Mouse (Mus musculus) frontal cortex, postnatal 10 days (tissue): ENCODE data around the gene U2af1.
"Not testable (repeated sequence)": the region's sequence is repeated elsewhere in the genome, so short reads cannot be mapped to it uniquely, and the experiment has no call there.

ENCODE experiments used
- DNase-seq, 2 experiments: peaks; one replicate each; pipeline ENCODE4 v3.0.0; 2022; ENCODE audit warnings: low spot score in 2 of 2, mixed read lengths in 1 of 2

U2af1 gene

DNA sequence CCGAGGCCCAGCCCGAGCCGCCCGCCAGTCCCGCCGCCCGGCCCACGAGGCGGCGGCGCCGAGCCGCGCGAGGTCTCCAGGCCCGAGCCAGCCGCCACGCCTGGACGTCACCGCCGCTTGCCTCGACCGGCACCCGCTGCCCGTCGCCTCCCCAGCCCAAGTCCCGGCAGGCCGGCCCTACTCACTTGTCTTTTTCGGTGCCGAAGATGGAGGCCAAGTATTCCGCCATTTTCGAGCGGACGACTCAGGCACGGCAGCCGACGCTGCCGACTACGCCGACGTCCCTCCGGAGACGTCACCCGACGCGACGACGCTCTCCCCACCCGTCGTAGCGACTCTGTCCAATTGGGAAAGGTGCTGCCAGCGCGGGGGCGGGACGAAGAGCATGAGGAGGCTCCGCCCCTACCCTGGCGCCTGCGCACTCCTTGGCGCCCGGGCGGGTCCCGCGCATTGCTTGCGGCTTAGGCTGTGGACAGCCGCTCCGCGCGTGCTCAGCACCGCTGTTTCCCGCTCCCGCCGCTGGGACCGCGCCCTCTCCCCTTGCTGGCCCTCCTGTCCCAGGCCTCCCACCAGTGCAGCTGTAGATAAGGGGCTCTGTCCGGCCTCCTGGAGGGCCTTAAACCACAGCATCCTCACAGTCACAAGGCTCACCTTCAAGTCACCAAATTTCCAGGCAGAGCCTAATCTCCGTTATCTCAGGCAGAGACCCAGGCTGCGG lies at the start of gene U2af1:
Gene U2af1, minus strand, starts transcription at position 425 of the 718 bp plus-strand sequence.
- DNase-seq: peak; percentile 97 to 98

DNA sequence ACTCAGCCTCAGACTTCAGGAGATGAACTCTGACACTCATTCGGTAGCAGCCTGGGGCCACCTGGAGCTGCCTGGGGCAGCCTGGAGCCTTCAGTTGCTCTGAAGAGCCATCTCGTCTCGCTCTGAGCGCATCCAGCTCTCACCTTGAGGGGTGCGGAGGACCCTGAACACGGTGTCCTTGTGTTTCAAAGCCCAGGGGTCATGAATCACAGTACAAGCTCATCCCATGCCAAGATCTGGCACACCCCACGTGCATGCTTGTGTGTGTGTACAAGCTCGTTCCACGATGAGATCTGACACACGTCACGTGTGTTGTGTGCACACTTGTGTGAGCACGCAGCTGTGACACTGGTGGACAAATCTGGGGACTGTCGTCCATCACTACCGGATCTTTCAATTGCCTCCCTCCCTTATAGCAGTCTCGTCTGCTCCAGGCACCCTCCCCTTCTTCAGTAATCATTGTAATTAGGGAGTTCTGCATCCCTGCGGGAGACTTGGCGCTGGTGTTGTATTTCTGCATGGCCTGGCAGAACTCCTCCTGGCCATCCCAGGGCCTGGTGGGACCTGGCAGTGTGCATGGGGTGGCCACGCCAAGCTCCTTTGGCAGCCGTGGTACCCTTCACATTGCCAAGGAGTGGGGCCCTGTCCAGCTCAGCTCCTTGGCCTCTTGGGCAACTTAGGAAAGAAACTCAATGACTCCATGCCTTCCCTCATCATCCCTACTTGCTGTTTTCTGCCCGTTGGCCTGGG lies 46.8 kb upstream of the U2af1 start:
- DNase-seq: peak; percentile 53 to 58

DNA sequence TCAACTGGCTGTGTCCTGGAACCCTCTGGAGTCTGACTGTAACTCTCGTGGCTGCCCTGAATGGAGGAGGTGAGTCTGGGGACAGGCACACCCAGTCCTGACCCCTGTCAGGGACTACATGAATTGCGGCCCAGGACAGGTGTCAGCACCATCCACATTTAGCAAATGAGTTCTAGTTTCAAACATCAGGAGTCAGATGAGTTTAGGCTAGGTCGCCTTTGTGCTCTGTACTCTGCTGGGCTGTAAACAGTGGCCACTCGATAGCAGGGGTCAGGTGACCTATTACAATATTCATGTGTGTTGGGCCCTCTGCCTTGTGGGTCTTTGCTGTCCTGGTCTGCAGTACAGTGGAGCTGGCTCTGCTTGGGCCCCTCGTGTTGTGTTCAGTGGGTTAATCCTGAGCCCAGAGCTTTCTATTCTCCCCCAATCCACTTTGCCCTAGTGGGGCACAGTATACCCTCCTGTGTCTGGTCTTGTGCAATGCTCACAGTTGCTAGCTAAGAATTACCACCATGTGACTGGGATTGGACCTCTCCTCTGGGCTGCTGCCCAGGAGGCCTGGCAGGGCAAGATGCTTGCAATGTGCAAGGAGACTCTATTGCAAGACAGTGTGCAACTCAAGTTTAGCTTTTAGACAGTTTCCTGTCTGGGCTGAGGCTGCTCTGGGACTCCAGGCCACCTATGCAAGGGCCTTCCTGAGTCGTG lies 44.7 kb upstream of the U2af1 start:
- no peak for DNase-seq

DNA sequence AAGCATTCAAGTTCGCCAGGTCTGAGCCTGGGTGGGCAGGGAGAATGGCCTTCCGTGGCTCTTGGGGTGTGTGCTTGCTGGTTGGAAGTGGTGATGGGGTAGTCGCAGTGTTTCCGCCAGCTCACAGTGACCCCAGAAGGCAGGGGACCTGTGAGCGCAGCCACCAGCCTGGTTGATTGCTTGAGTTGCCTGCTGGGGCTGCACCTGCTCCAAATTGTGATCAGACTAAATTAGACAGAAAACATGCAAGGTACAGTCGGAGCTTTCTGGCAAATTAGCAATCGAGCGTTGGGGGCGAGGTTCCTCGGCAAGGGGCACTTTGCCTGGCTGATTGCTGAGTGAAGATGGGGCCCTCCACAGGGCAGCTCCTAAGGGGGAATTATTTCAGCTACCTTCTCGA lies 39.7 kb upstream of the U2af1 start:
- DNase-seq: no peak

DNA sequence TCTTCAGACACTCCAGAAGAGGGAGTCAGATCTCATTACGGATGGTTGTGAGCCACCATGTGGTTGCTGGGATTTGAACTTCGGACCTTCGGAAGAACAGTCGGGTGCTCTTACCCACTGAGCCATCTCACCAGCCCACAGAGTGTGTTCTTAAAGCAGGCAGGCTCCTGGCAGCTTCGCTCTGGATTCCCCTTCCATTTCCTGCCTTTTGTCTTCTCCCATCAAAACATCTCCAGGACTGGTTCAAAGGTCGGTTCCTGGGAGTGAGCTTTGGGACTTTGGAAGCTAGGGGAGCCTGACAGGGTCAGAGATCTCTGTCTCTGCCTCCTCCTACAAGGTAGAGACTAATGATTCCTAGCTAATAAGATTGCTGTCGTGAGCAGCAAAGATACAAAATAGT lies 36.7 kb upstream of the U2af1 start:
- DNase-seq: not testable (repeated sequence)

DNA sequence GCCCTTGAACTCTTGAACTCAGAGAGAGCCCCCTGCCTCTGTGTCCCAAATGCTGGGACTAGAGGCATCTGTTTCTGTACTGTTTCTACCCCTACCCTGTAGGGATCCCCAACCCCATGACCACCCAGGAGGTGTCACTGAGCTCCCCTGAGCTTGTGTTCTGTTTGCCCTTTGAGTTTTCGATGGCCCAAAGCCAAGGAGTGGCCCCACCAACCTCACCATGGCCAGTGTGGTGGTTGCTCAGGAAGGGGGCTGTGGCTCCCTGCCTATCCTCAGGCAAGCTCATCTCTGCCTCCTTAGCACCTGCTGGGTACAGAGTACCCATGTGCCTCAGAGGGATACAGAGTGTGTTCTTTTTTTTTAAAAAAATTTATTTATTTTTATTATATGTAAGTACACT lies 36.3 kb upstream of the U2af1 start:
- no peak for DNase-seq

DNA sequence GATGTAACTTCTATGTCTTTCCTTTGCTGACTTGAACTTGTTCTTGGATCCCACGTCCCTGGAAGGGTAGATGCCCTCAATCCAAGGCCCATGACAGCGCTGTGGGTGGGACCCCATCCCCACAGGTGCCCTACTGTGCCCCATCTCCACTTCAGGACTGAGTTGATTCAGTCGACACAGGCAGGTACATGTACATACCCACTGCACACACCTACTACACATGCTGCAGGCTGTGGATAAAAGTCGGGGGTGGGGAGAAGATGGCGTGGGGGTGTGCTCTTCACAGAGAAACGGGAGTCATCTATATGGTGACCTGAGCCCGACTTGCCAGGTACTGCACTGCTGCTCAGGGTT lies 35.3 kb upstream of the U2af1 start:
- no peak for DNase-seq

DNA sequence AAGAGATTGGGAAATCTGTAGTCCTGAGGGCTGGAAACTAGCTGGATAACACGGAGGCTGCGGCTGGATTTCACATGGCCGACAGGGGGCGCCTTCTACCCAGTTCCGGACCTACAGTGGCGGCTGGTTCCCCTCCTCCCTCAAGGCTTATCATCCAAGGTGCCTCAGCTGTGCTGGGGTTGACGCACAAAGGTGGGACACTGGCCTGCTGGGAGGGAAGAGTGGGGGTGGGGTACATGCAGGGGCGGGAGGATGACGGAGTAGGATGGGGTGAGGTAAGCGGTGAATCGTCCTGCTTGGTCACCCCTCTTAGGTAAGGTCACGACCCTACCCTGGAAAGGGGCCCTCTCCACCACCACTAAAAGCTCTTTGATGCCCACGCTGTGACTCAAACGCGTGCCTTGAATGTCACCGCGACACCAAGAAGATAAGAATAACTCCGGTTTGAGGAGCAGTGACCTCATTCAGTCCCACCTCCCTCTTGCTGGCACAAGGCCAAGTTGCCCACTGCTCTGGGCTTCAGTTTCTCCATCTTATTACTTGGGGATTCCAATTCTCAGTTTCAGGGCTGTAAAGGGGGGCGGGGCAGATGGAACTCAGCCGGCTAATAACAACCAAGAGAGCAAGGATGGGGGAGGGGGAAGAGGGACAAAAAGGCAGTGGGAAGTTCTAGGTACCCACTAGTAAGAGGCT lies 34.8 kb upstream of the U2af1 start:
- DNase-seq: peak; percentile 34 to 64

DNA sequence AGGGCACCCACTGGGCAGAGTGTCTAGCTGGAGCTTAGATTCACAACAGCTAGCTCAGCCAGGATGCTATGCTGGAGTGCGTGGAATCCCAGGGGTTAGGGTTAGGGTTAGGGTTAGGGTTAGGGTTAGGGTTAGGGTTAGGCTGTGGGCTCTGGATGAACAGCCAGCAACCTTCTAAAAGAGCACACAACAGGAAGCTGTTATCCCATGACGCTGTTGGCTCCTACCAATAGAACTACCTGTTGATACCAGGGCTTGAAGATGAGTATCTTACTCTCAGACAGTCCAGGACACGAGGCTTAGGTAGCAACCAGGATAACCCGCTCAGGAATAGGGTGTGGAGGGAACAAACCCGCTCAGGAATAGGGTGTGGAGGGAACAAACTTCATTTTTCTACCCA lies 34.2 kb upstream of the U2af1 start:
- DNase-seq: no peak

DNA sequence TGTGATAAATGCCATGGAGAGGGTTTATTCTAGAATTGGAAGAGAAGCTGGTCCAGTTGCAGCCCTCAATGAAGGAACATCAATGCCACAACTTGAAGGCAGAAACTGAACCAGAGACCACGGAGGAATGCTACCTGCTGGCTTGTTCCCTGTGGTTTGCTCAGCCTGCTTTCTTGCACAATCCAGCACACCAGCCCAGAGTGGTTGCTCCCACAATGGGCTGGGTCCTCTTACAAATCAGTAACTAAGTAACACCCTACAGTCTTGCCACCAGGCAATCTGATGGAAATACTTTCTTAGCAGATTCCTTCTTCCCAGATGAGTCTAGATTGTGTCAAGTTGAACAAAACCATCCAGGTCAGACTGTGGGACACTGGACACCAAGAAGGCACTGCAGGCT lies 30.9 kb upstream of the U2af1 start:
- no peak for DNase-seq

DNA sequence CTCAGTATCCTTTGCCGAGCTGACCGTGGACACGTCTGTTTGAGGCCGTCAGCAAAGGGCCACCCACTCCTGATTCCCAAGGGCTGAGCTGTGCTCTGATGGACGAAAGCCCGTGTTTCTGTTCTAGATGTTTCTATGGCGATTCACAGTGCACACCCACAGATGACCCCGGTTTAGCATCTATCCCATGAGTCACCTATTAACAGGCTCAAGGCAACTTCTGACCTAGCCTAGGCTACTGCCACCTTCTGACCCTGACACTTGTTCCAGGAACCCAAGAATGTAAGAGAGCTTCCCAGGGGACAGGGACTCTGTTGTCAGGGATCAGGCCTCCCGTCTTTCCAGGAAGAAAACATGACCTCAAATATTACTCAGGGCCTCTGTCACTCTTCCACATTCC lies 29.4 kb upstream of the U2af1 start:
- DNase-seq: no peak

DNA sequence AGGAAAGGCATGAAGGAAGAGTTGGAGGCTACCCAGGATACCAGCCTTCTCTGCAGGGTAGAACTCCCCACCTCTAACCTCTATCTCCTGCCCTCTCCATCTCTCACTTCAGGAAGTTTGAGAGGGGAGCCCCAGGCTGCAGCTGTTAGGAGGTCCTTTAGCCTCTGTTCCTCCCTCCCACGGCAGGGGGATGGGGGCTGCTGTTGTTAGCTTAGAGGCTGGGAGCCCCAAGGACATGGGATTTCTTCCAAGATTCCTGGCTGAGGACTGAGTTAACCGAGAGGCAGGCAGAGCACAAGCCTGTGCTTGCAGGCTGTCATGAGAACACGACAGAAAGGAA lies 27.5 kb upstream of the U2af1 start:
- no peak for DNase-seq

DNA sequence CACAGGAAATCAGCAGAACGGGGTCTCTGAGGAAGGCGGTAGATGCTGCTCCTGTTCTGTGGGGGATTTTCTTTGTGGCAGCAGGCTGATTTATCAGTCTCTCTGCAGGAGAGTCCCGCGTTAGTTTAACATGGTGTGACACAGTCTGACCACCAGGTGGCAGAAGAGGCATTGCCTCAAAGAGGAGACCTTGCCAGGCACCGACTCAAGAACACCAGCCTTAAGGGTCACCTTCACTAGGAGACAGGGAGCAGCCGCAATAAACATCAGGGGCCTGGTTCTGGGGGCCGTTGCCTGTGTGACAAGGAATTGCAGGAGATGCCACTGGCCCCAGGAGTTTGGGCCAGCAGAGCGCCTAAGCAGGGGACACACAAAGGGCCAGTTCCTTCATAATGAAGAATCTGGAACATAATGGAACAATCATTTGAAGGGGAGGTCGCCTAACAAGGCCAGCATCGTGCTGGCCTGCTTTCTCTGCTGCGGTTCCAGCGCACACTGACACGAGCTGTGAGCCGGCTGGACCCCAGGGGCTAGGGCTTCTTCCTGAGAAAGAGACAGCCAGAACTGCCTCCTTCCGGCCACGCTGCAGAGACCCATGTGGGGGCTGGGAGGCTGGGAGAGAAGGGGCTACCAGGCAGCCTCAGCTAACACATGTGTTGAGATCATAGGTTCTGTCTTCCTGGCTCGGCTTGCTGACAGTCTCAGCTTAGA lies 27.0 kb upstream of the U2af1 start:
- DNase-seq: peak; percentile 66 to 83

DNA sequence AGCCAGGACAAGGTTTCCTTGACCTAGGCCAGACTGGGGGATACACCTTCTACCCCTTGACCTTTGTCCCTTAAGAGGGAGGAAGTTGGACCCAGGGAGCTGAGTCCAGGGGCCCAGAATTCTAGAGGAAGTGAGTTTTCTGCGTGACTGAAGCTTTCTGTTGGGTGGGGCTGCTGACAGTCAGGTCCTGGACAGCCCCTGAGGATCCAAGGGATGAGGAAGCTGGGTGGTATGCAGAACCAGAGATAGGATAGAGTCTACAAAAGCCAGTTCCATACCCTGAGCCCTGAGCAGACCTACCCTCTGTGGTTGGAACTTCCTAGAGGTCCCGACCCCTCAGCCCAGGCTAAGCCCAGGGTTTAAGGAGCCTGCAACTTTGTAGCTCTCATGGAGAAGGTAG lies 21.8 kb upstream of the U2af1 start:
- no peak for DNase-seq

DNA sequence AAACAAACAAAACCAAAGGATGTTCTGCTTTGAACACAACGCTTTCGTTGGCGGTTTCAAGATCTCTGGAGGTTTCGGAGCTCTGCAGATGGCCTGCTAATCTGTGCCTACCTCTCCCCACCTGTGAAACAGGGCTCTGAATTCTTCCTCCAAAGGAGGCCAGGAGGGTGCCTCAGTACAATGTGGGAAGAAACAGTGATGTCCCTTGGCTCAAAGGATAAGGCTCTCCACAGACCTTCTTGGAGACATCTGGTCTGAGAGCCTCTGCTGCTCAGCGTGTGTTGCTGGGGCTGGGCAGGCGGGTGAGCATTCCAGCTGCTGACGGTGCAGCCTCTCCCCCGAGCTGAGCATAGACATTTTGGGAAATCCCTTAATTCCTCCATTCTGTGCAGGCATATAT lies 18.8 kb upstream of the U2af1 start, which contains the start of gene Cryaa:
Gene Cryaa, plus strand, starts transcription at position 301 of the 400 bp plus-strand sequence.
- no peak for DNase-seq

DNA sequence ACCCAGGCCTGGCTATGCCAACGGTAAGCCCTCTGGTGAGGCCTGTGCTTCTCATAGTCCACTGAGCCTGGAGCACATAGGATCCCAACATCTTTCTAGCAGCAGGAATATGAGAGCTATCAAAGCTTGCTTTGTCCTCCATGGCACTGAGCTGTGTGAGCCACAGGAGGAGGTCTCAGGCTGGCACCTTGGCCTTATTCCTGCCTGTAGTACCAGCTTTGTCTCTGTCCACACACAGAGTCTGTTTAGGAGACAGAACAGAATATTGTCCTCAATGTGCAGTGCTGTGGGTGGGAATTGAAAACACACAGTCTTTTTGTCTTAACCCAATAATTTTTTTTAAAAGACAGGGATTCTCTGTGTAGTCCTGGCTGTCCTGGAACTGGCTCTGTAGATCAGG lies 15.7 kb upstream of the U2af1 start:
- DNase-seq: no peak

DNA sequence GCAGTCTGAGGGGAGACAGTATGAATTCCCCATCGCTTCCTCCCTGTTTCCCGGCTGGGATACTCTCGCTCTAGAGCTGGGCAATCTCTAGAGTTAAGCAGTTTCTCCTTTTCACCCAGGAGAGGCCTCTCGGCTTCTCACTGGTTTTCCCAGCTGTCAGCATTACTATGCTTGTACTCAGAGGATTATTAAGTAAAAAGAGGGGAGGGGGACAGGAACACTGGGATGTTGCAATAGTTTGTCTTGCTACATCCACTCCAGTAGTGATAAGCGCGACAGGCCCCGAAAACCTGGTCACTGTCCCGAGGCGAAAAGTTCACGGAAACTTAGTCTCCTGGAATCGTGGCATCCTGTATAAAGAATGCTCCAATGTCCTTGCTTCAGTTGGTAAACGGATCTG lies 13.6 kb upstream of the U2af1 start:
- no peak for DNase-seq

DNA sequence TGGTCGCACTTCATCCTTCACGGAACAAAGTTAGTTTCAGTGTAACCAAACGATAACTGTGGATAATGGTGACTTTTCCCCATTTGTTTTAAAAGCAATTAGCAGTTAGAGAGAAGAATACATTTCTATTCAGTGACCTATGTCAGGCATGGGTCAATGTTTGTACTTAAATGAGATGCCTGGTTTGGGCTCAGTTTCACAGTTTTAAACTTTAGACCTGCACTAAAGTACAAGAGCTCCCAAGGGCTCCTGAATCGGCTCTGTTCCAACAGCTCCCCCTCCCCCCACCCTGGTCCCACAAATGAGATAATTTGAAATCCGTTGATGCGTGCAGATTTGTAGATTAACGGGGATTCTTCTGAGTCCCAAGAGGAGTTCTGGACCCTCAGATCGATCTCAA lies 13.0 kb upstream of the U2af1 start:
- DNase-seq: no peak

DNA sequence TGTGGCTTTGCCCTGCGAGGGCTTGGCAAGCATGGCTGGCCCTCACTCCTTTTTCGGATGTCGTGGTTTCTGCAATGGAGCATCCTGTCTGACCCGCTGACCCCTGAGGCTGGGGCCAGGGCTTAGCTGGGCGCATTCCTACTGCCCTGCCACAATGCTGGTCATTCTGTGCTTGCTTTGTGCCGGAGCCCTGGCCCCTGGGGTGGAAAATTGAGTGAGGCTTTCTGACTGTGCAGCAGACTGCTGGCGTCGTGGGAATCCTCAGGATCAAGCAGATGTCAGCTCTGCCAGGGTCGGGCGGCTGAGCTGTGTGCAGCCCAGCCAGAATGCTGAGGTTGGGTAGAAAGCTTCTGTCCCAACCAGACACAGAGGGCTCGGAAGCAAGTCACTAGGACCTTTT lies 11.5 kb upstream of the U2af1 start:
- DNase-seq: no peak

DNA sequence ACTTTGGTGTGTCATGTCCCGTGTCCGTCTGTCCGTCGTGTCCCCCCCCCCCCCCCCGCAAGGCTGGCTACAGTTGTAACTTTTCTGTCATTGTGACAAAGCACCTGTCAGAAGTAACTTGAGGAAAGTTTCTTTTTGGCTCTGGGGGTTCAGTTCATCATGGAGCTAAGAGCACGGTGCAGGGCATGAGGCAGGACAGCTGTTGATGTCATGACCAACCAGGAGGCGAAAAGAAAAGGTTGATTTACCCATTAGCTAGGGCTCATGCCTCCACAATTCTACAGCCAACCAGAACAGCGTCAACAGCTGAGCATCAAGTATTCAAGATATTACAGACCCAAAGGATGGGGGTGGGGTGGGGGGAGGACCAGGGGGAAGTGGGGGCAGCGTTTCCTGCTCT lies 9.6 kb upstream of the U2af1 start:
- DNase-seq: no peak

DNA sequence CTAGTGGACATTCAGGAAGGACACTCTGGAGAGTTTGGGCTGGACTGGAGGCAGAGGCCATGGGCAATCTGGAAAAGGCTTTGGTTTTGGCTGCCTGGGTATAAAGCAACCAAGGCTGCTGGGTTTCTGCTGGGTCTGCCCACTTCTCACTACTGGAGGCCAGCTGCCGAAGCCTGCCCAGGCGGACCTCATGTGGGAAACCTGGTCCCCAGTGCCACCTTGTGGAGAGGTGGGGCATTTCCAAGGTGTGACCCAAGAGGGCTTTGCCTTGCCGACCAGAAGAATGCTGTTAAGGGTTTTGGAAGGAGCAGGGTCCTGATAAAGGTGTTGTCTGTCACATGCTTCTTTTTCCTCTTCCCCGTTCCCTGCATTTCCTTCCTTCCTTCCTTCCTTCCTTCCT lies 6.1 kb upstream of the U2af1 start:
- DNase-seq: peak; percentile 53 to 74

DNA sequence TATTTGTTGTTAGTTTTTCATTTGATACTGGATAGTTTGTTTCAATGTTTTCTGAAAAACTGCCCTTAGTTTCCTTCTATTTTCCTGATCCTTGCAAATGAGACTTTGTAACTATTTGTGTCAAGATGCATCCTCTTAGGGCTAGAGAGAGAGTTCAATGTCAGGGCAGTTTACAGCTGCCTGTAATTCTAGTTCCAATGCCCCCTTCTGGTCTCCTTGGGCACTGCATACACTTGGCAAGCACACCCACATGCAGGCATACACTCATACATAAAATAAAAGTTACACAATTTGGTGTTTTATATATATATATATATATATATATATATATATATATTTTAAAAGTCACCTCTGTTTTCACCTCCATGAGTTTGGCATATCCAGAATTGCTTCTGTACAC lies 4.2 kb upstream of the U2af1 start:
- no peak for DNase-seq
